Mouse (Mus musculus): ENCODE measurements around the gene Snhg11. TPM values are rescaled to one million over a fixed set of nuclear protein-coding genes. Genes with fewer than 3 reads are reported as not detected.
A peak's percentile ranks its signal among the peaks of the same experiment; 100 is the strongest.

The Snhg11 gene
- polyA plus RNA-seq, 1 experiment from 2014 or later: 204 TPM

DNA sequence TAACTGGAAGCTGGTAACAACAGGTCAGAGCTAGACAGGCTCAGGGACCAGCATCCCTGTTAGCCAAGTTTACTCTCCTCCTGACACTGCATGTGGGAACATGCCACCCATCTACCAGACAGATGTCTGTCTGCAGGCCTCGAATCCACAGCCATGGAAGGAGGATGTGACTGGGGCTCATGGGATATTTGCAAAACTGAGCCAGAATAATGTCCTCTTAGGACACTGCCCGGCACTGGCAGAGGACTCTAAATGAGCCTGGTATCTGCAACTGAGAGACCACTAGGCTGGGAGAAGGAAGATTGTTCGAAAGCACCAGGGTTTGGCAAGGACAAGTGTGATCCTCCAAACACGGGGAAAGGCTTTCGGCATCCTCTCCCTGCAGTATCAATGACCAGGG, 19.3 kb upstream of the Snhg11 start:
- Histone ChIP-seq H3K36me3 (peaks cover 71% of the 10 kb centered on the region), H3K4me1 (peaks cover 18% of the 10 kb centered on the region), H3K4me2 (replicated peaks) (no peak overlapping the region), H3K9ac (no peak overlapping the region), H3K27me3 (replicated peaks) (no peaks in the 10 kb centered on the region), H3K9me3 (no peaks in the 10 kb centered on the region), H3K4me3 (no peak overlapping the region), H3K27ac (no peak overlapping the region)
- WGBS: 92% methylated on average over 5 of the region's 5 CpGs
- ATAC-seq (ENCODE audit: low FRiP score, low read depth): no peak

DNA sequence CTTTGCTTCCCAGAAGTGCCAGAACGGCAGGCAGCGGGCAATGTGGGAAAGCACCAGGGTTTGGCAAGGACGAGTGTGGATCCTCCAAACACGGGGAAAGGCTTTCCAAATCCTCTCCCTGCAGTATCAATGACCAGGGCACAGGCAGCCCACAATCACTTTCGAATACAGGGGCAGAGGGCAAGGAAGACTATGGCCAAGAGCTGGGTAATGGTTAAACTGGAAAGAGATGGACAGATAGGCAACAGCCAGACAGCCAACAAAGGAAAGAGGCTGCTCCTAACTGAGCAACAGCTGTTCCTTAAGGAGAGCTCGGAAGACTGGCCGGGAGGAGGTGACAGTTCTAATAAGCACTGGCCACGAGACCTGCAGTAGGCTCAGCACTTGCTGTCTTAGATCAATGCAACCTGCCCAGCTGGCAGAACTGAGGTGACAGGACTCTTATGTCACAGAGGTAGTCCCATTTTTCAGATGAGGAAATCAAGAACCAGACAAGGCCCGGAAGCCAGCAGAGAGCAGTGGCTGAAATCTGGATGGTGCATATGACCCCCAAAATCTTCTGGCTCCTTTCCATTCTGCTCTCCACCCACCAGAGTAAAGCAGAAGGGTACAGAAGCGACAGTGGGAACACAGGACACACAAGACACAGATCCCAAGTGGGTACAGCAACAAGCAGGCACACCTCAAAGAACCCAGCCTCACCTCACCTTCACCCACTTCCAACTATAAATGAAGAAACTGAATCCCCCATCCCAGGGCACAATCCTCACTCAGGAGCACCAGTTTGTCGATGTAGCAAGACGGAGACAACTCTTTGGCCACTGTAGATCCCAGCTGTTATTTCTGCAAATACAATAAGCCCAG, 15.4 kb upstream of the Snhg11 start:
- ATAC-seq (ENCODE audit: low FRiP score, low read depth): no peak
- H3K9me3 ChIP-seq: no peaks in the 10 kb centered on the region

DNA sequence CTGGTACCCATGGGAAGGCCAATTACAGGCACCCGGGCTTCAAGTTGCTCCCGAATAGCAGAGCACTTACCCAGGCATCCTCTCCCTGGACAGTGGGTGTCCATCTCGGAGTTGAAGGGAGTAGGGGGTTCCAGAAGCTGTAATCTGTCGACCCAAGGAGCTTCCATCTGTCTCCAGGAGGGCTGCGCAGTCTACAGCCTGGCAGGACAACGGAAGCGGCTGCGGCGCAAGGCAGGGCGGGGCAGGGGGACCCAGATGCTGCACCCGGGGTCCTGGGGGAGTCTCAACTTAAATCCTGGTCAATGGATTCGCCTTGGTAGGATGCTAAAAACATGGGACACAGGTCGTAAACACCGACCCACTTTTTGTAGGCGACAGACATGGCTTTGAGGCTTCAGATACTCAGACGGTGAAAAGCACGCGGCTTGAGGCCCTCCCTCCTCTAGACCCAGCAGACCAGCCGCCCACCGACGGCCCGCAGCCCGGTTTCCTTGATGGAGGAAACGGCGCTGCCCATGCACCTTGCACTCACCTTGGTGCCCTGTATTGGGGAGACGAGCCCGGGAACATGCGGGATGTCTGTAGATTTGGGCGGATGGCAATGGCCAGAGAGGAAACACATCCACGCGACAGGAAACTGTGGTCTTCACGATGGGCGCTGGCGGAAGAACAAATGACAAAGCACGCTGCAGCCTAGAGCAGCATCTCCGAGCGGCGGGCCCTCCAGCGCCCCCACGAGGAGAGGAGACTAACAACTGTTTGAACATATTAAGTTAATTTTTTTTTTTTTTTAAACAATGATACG, 14.4 kb upstream of the Snhg11 start:
- peak overlapping the region; percentile 69 for H3K4me3 ChIP-seq
- H3K4me1 ChIP-seq: peaks cover 18% of the 10 kb centered on the region
- ATAC-seq (ENCODE audit: low FRiP score, low read depth): peak; percentile 87
- under 1% methylated on average over 41 of the region's 41 CpGs for WGBS
- H3K9me3 ChIP-seq: no peaks in the 10 kb centered on the region
- peaks cover 40% of the 10 kb centered on the region for H3K36me3 ChIP-seq
- H3K27me3 ChIP-seq (replicated peaks): no peaks in the 10 kb centered on the region
- H3K9ac ChIP-seq: peak overlapping the region; percentile 83
- peak overlapping the region; percentile 88 for H3K4me2 ChIP-seq (replicated peaks)
- H3K27ac ChIP-seq: 0 out of 2 replicates have a peak overlapping the region, but pooled peaks have one; percentile 11

More for the DNA sequence above, 15.4 kb upstream of the Snhg11 start:
- Histone ChIP-seq H3K27me3 (replicated peaks) (no peaks in the 10 kb centered on the region), H3K4me2 (replicated peaks) (peak overlapping the region; percentile 88), H3K9ac (peak overlapping the region; percentile 83), H3K27ac (no peak overlapping the region), H3K4me1 (peaks cover 18% of the 10 kb centered on the region), H3K36me3 (peaks cover 51% of the 10 kb centered on the region), H3K4me3 (peak overlapping the region; percentile 69)
- 69% methylated on average over 12 of the region's 12 CpGs for WGBS

DNA sequence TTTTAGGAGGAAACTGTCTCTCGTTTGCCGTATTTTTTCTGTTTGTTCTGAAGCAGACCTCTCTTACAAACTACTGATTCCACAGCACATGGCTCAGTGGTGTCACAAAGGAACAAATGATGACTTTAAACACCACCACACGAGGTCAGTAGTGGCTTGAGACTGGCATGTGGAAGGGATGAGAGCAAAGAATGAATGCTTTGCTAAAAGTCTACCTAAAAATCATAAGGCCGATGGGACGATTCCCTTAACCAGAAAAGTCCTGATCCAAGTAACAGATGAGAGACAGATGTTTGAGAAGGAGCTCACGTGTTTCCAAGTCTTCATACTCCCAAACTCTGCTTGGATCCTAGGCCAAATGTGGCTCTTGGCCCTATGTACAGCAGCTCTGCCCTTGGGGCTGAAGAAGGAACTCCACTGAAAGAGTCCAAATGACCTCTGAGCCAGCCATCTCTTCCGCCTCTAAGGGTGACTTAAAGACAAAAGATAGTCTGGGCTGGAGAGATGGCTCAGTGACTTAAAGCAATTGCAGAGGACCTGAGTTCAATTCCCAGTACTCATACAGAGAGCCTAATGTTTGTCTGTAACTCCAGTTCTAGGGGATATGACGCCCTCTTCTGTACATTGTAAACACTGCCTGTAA, 13.6 kb upstream of the Snhg11 start:
- Histone ChIP-seq H3K27me3 (replicated peaks) (no peaks in the 10 kb centered on the region), H3K27ac (no peak overlapping the region), H3K4me1 (peaks cover 18% of the 10 kb centered on the region), H3K4me2 (replicated peaks) (peak overlapping the region; percentile 88), H3K36me3 (peaks cover 33% of the 10 kb centered on the region), H3K4me3 (no peak overlapping the region), H3K9me3 (no peaks in the 10 kb centered on the region), H3K9ac (no peak overlapping the region)
- 44% methylated on average over 8 of the region's 8 CpGs for WGBS
- ATAC-seq (ENCODE audit: low FRiP score, low read depth): peak; percentile 59; the same call in 1 of the 2 replicates

DNA sequence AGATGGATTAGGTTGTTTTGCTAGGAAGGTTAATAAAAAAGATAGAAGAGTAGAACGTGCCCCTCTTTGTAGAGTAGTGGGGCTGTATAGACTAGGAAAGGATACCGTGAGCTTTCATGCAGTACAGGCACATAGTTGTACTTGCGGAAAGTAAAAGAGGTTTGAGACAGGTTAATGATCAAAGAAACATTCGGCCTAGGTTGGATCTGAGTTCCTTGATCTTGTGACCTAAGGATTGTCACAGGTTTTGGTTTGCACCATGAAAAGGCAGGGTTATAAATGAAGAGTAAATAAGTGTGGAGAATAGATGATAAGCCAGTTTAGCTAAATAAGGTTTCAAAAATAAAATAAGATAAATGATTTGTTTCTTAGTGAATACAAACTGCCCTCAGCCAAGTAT, 11.3 kb upstream of the Snhg11 start:
- 87% methylated on average over 4 of the region's 4 CpGs for WGBS

DNA sequence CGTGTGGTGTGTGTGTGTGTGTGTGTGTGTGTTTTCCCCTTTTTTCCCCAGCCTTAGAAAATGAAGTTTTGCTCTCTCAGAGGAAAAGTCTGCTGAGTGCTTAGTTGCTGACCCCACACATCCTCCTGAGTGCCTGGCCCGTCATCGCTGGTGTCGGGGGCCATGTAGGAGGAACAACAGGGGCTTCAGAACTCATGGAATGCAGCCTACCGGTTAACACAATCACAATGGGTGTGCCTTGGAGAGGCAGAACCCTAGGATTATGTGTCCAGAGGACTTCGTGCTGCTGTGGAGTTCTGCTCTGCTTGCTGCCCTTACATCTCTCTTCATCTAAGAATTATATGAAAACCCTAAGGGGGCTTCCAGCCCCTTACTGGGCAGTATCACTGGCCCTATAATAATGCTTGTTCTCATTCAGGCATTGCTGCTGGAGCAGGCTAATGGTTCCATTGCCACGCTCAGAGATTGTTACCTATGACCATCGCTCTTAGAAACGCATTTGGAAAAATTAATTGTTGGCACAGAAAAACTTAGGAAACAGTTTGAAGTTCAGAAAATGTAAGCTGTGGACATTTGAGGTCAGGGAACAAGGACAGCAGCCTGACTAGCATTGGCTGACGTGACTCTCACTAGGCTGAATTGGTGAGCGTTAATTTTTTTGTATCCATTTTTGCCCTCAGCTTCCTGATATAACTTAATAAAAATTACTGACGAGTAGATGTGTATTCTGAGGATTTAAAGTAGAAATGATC, 10.2 kb upstream of the Snhg11 start:
- WGBS: 77% methylated on average over 12 of the region's 12 CpGs
- no peaks in the 10 kb centered on the region for H3K9me3 ChIP-seq
- H3K27me3 ChIP-seq (replicated peaks): no peaks in the 10 kb centered on the region
- ATAC-seq (ENCODE audit: low FRiP score, low read depth): no peak
- H3K4me2 ChIP-seq (replicated peaks): no peak overlapping the region
- H3K9ac ChIP-seq: no peak overlapping the region
- H3K36me3 ChIP-seq: no peaks in the 10 kb centered on the region
- H3K4me1 ChIP-seq: peaks cover 6% of the 10 kb centered on the region
- H3K4me3 ChIP-seq: no peak overlapping the region
- H3K27ac ChIP-seq: no peak overlapping the region

More for the DNA sequence above, 11.3 kb upstream of the Snhg11 start:
- Histone ChIP-seq H3K4me1 (peaks cover 14% of the 10 kb centered on the region), H3K9me3 (no peaks in the 10 kb centered on the region), H3K4me2 (replicated peaks) (no peak overlapping the region), H3K27me3 (replicated peaks) (no peaks in the 10 kb centered on the region), H3K4me3 (no peak overlapping the region), H3K36me3 (peaks cover 9% of the 10 kb centered on the region), H3K27ac (no peak overlapping the region), H3K9ac (no peak overlapping the region)
- ATAC-seq (ENCODE audit: low FRiP score, low read depth): no peak

DNA sequence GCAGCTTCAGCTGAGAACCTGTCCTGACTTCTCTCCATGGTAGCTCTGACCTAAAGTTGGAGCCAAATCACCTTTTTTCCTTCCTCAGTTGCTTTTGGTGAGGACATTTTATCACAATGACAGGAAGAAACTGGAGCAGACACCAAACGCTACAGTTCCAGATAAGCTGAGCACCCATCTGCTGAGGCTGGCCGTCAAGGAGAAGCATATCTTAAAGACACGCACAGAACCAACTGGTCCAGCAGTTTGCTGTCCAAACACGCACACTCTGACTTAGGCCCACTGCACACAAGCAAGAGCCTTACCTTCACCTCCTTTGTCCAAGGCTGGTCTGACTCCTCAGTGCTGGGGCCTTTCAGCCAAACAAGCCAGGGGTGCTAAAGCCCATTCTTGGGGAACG, 7.8 kb upstream of the Snhg11 start:
- ATAC-seq (ENCODE audit: low FRiP score, low read depth): no peak
- WGBS: 89% methylated on average over 5 of the region's 5 CpGs
- no peak overlapping the region for H3K9ac ChIP-seq

DNA sequence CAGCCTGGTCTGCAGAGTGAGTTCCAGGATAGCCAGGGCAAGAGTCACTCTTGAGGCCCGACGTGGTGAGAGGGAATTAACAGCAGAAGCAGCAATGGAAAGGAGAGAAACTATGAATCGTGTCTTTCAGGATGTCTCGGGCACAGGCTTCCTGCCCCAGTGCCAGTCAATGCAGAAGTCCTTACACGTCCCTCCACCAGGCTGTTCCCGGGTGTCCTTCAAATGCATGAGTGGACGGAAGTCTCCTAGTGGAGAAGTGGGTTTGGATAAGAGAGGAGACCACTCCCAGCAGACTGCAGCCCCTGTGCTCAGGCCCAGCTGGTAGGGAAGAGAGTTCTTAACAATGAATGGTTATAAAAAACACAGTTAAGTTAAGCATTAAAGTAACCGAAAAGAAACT, 7.1 kb upstream of the Snhg11 start:
- WGBS: 92% methylated on average over 8 of the region's 8 CpGs
- Histone ChIP-seq H3K27ac (no peak overlapping the region), H3K4me2 (replicated peaks) (no peak overlapping the region), H3K36me3 (no peaks in the 10 kb centered on the region), H3K27me3 (replicated peaks) (no peaks in the 10 kb centered on the region), H3K9ac (no peak overlapping the region), H3K4me3 (no peak overlapping the region), H3K4me1 (no peaks in the 10 kb centered on the region), H3K9me3 (no peaks in the 10 kb centered on the region)
- no peak for ATAC-seq (ENCODE audit: low FRiP score, low read depth)

More for the DNA sequence above, 7.8 kb upstream of the Snhg11 start:
- Histone ChIP-seq H3K4me3 (no peak overlapping the region), H3K27me3 (replicated peaks) (no peaks in the 10 kb centered on the region), H3K4me2 (replicated peaks) (no peak overlapping the region), H3K27ac (no peak overlapping the region), H3K9me3 (no peaks in the 10 kb centered on the region), H3K4me1 (no peaks in the 10 kb centered on the region), H3K36me3 (no peaks in the 10 kb centered on the region)

DNA sequence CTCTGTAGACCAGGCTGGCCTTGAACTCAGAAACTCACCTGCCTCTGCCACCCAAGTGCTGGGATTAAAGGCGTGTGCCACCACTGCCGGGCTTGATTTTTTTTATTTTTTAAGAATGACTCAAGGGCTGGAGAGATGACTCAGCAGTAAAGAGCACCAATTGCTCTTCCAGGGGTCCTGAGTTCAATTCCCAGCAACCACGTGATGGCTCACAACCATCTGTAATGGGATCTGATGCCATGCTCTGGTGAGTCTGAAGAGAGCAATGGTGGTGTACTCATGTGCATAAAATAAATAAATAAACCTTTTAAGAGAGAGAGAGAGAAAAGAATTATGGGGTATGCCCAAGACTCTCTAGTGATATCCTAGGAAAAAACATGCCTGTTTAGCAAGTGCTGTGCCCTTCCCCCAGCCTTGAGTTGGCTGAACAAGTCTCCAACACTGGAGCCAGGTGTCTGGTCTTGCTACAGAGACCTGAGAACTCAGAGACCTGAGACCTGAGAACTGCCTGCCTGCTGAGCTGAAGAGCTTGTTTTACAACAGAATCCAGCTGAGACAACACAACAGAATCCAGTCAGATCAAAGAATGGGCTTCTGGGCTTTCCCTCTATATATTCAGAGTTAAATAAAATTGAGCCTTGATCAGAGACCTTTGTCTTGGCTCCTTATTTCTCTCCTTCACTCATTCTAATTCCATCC, 5.8 kb upstream of the Snhg11 start:
- Histone ChIP-seq H3K9ac (no peak overlapping the region), H3K4me2 (replicated peaks) (no peak overlapping the region), H3K9me3 (no peaks in the 10 kb centered on the region), H3K36me3 (no peaks in the 10 kb centered on the region), H3K27me3 (replicated peaks) (no peaks in the 10 kb centered on the region), H3K4me1 (no peaks in the 10 kb centered on the region), H3K4me3 (no peak overlapping the region), H3K27ac (no peak overlapping the region)
- WGBS: 74% methylated on average over 3 of the region's 3 CpGs
- ATAC-seq (ENCODE audit: low FRiP score, low read depth): no peak

DNA sequence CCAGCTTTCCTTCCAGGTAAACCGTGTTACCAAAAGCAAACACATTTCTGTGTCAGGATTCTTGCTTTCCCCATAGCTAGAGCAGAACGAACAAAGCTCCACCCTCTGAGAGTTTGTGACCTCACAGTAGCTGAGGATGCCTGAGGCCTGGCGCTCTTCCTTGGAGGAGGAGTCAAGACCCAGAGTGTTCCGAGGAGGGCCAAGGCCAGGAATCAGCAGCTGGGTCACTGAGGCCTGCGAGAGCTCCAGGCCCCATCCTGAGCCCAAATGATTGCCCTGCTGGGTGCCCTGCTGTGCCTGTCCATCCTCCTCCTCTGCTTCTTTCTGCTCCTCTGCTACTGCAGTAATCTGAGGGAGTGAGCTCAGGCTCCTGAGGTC, 5.3 kb upstream of the Snhg11 start:
- no peaks in the 10 kb centered on the region for H3K9me3 ChIP-seq
- no peak for ATAC-seq (ENCODE audit: low FRiP score, low read depth)
- WGBS: 8% methylated on average over 5 of the region's 5 CpGs
- no peak overlapping the region for H3K4me2 ChIP-seq (replicated peaks)
- no peak overlapping the region for H3K4me3 ChIP-seq
- peaks cover 2% of the 10 kb centered on the region; the same call in 1 of the 2 replicates for H3K4me1 ChIP-seq
- no peak overlapping the region for H3K27ac ChIP-seq
- H3K9ac ChIP-seq: no peak overlapping the region
- no peaks in the 10 kb centered on the region for H3K36me3 ChIP-seq
- H3K27me3 ChIP-seq (replicated peaks): no peaks in the 10 kb centered on the region

DNA sequence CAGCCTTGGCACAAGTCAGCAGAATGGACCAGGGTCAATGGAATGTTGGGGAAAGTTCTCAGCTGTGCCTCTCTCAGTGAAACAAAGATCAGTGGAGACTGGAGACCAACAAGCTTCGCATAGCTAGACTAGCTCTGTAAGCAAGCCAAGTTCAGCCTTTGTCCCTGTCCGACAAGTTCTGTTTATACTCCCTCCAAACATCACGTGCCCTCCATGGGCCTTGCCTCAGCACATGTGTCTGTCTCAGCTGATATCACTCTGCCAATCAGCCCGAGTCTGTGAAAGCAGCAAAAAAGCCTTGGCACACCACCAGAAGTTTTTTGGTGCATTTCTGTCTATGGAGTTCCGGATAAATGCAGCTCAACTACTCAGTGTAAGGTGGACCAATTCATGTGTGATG, 2.4 kb upstream of the Snhg11 start:
- WGBS: 82% methylated on average over 5 of the region's 5 CpGs
- Histone ChIP-seq H3K4me1 (peaks cover 10% of the 10 kb centered on the region; the same call in 1 of the 2 replicates), H3K27me3 (replicated peaks) (0 out of 2 replicates have a peak, but pooled peaks cover 8% of the 10 kb centered on the region), H3K9me3 (no peaks in the 10 kb centered on the region), H3K4me2 (replicated peaks) (no peak overlapping the region), H3K36me3 (no peaks in the 10 kb centered on the region), H3K27ac (no peak overlapping the region), H3K4me3 (no peak overlapping the region), H3K9ac (no peak overlapping the region)
- ATAC-seq (ENCODE audit: low FRiP score, low read depth): no peak

Measured in neural tube, embryonic 12.5 days (tissue).